Mouse (Mus musculus): ENCODE data around the gene Echdc2. TPM values are rescaled to one million over a fixed set of nuclear protein-coding genes. Genes with fewer than 3 reads are reported as not detected.

Echdc2 gene
- polyA plus RNA-seq, 1 experiment, result 31.1 TPM

- no peaks in the 10 kb centered on the region for H3K4me1 ChIP-seq (ENCODE audit: control insufficient read depth, insufficient read depth, insufficient read length, low read length)
- H3K4me3 ChIP-seq (ENCODE audit: insufficient read depth, low read depth, low read length), result no peak overlapping the region
- no peak overlapping the region for H3K27ac ChIP-seq (replicated peaks; ENCODE audit: low read depth, low read length)
Measured at GRCm38 (mm10) chr4:108161936-108162335, 3.3 kb upstream of the Echdc2 start.

- Histone ChIP-seq H3K4me1 (ENCODE audit: control insufficient read depth, insufficient read depth, insufficient read length, low read length) (no peaks in the 10 kb centered on the region), H3K27ac (replicated peaks; ENCODE audit: low read depth, low read length) (no peak overlapping the region), H3K4me3 (ENCODE audit: insufficient read depth, low read depth, low read length) (no peak overlapping the region)
Measured at GRCm38 (mm10) chr4:108163291-108163690, 1.9 kb upstream of the Echdc2 start.

GRCm38 (mm10) chr4:108166874-108167273, 1.6 kb downstream of the Echdc2 start:
- no peak overlapping the region for H3K27ac ChIP-seq (replicated peaks; ENCODE audit: low read depth, low read length)
- no peak overlapping the region for H3K4me3 ChIP-seq (ENCODE audit: insufficient read depth, low read depth, low read length)

GRCm38 (mm10) chr4:108168056-108168455, 2.8 kb downstream of the Echdc2 start:
- Histone ChIP-seq H3K27ac (replicated peaks; ENCODE audit: low read depth, low read length) (no peak overlapping the region), H3K4me1 (ENCODE audit: control insufficient read depth, insufficient read depth, insufficient read length, low read length) (no peaks in the 10 kb centered on the region), H3K4me3 (ENCODE audit: insufficient read depth, low read depth, low read length) (no peak overlapping the region)

More at GRCm38 (mm10) chr4:108166874-108167273, 1.6 kb downstream of the Echdc2 start:
- no peaks in the 10 kb centered on the region for H3K4me1 ChIP-seq (ENCODE audit: control insufficient read depth, insufficient read depth, insufficient read length, low read length)

- no peak overlapping the region for H3K4me3 ChIP-seq (ENCODE audit: insufficient read depth, low read depth, low read length)
- no peak overlapping the region for H3K27ac ChIP-seq (replicated peaks; ENCODE audit: low read depth, low read length)
- H3K4me1 ChIP-seq (ENCODE audit: control insufficient read depth, insufficient read depth, insufficient read length, low read length), result no peaks in the 10 kb centered on the region
Measured at GRCm38 (mm10) chr4:108182278-108182677, 17.0 kb downstream of the Echdc2 start.

GRCm38 (mm10) chr4:108192821-108193323, 27.6 kb downstream of the Echdc2 start:
- H3K27ac ChIP-seq (replicated peaks; ENCODE audit: low read depth, low read length), result no peak overlapping the region
- no peak overlapping the region for H3K4me3 ChIP-seq (ENCODE audit: insufficient read depth, low read depth, low read length)
- no peaks in the 10 kb centered on the region for H3K4me1 ChIP-seq (ENCODE audit: control insufficient read depth, insufficient read depth, insufficient read length, low read length)

- Histone ChIP-seq H3K4me1 (ENCODE audit: control insufficient read depth, insufficient read depth, insufficient read length, low read length) (no peaks in the 10 kb centered on the region), H3K27ac (replicated peaks; ENCODE audit: low read depth, low read length) (peak overlapping the region; percentile 47), H3K4me3 (ENCODE audit: insufficient read depth, low read depth, low read length) (peak overlapping the region; percentile 36)
Measured at GRCm38 (mm10) chr4:108196277-108196855, 31.1 kb downstream of the Echdc2 start.

- Histone ChIP-seq H3K27ac (replicated peaks; ENCODE audit: low read depth, low read length) (no peak overlapping the region), H3K4me3 (ENCODE audit: insufficient read depth, low read depth, low read length) (no peak overlapping the region), H3K4me1 (ENCODE audit: control insufficient read depth, insufficient read depth, insufficient read length, low read length) (no peaks in the 10 kb centered on the region)
Measured at GRCm38 (mm10) chr4:108199236-108199635, 34.0 kb downstream of the Echdc2 start.

- no peaks in the 10 kb centered on the region for H3K4me1 ChIP-seq (ENCODE audit: control insufficient read depth, insufficient read depth, insufficient read length, low read length)
- H3K4me3 ChIP-seq (ENCODE audit: insufficient read depth, low read depth, low read length), result no peak overlapping the region
- H3K27ac ChIP-seq (replicated peaks; ENCODE audit: low read depth, low read length), result no peak overlapping the region
Measured at GRCm38 (mm10) chr4:108204629-108205028, 39.4 kb downstream of the Echdc2 start.

- no peak overlapping the region for H3K4me3 ChIP-seq (ENCODE audit: insufficient read depth, low read depth, low read length)
- H3K27ac ChIP-seq (replicated peaks; ENCODE audit: low read depth, low read length), result no peak overlapping the region
- H3K4me1 ChIP-seq (ENCODE audit: control insufficient read depth, insufficient read depth, insufficient read length, low read length), result no peaks in the 10 kb centered on the region; the same call in 1 of the 2 replicates
Measured at GRCm38 (mm10) chr4:108213023-108213422, 47.8 kb downstream of the Echdc2 start.

- Histone ChIP-seq H3K27ac (replicated peaks; ENCODE audit: low read depth, low read length) (no peak within 1 kb of the TSS), H3K4me1 (ENCODE audit: control insufficient read depth, insufficient read depth, insufficient read length, low read length) (no peaks in the 10 kb centered on the region; the same call in 1 of the 2 replicates), H3K4me3 (ENCODE audit: insufficient read depth, low read depth, low read length) (peak within 1 kb of the TSS; percentile 58)
Measured at GRCm38 (mm10) chr4:108217332-108218179, 52.3 kb downstream of the Echdc2 start, which contains the start of gene Zyg11a. TSS of gene Zyg11a (minus strand) at chr4:108218048.

GRCm38 (mm10) chr4:108219019-108219418, 53.8 kb downstream of the Echdc2 start:
- H3K4me1 ChIP-seq (ENCODE audit: control insufficient read depth, insufficient read depth, insufficient read length, low read length), result no peaks in the 10 kb centered on the region; the same call in 1 of the 2 replicates
- no peak overlapping the region for H3K27ac ChIP-seq (replicated peaks; ENCODE audit: low read depth, low read length)
- H3K4me3 ChIP-seq (ENCODE audit: insufficient read depth, low read depth, low read length), result no peak overlapping the region

GRCm38 (mm10) chr4:108222507-108222906, 57.3 kb downstream of the Echdc2 start:
- Histone ChIP-seq H3K4me1 (ENCODE audit: control insufficient read depth, insufficient read depth, insufficient read length, low read length) (peaks cover 6% of the 10 kb centered on the region; the same call in 1 of the 2 replicates), H3K4me3 (ENCODE audit: insufficient read depth, low read depth, low read length) (no peak overlapping the region), H3K27ac (replicated peaks; ENCODE audit: low read depth, low read length) (no peak overlapping the region)

GRCm38 (mm10) chr4:108225341-108225872, 60.2 kb downstream of the Echdc2 start:
- Histone ChIP-seq H3K4me1 (ENCODE audit: control insufficient read depth, insufficient read depth, insufficient read length, low read length) (peaks cover 6% of the 10 kb centered on the region; the same call in 1 of the 2 replicates), H3K27ac (replicated peaks; ENCODE audit: low read depth, low read length) (peak overlapping the region; percentile 52), H3K4me3 (ENCODE audit: insufficient read depth, low read depth, low read length) (no peak overlapping the region)

Measured in brown adipose tissue, adult 24 weeks (tissue).